Mouse (Mus musculus) layer of hippocampus, adult 6 months (tissue): Measurements from ENCODE around the gene Gm12845. TPM values are rescaled to one million over a fixed set of nuclear protein-coding genes. Genes with fewer than 3 reads are reported as not detected.

Experiments used
- long read RNA-seq, 2 experiments: library from polyadenylated mRNA; unstranded; transcript quantifications; one replicate each; pipeline ENCODE4 v2.0.0; 2019 to 2020
- polyA plus RNA-seq: library from polyadenylated mRNA; unstranded; fragments of <200 nt; fragmentation: Nextera tagmentation; gene quantifications from 2 replicates; pipeline ENCODE4 v1.2.3, GENCODE M21; 2021

Gene Gm12845
- polyA plus RNA-seq, result not detected in 2 replicates
- long read RNA-seq, experiment 1, result 0 reads
- long read RNA-seq, experiment 2, result 0 reads

GRCm38 (mm10) chr4:117724112-117724511 lies at the start of gene Gm12845:
TSS of gene Gm12845 (plus strand) at chr4:117724412.

DNA sequence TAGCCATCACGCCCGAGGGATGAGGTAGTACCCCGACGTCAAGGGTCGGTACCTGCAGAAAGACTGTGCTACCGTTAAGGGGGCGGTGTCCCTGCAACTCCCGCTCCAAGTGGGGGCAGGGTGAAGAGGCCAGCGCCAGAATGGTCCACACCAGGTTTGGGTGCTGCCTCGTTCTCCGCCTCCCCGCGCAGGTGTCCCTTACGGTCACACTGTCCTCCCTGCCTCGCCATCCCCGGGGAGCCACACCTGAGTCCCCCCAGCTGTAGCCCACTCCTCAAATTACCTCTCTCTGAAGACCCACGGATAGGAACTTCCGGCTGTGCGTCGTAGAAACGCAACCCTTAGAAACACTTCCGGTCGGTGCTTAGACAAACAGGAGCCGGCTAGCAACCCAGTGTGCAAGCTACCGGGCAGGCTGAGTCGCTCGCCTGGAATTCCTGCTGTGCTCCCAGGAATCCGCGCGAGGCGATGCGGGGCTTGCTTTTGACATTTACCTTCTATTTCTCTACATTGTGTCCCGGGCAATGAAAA lies 42.2 kb upstream of the Gm12845 start, which contains the start of gene Dmap1:
Dmap1 (minus strand) TSS at position 343 of the 531 bp plus-strand sequence.

DNA sequence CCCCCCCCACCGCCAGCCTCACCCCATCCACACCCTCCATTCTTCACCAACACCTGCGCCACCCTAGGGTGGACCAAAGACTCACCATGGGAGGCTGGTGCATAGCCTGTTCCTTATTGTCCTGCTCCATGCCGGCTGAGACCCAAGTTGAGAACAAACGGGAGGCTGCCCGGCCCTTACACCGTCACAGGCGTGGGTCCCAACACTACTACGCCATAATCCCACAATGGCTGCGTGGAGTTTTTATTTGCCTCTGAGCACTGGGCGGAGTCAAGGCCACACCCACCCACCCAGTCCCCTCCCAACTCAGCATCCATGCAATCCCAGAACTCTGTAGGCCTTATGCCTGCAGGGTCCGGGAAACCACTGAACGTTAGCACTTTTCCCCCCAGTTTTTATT lies 41.2 kb downstream of the Gm12845 start, which contains the start of gene Klf17:
Klf17 (minus strand) TSS at position 233 of the 400 bp plus-strand sequence.

Other genes with a start within 250 kb of the Gm12845 start
- gene Rnf220, start 227.4 kb upstream of the Gm12845 start, polyA plus RNA-seq, result 30.8 and 33.0 TPM in 2 replicates
- 165 and 173 TPM in 2 replicates for gene Eri3, start 174.0 kb upstream of the Gm12845 start, polyA plus RNA-seq
- gene Dmap1, start 42.1 kb upstream of the Gm12845 start, polyA plus RNA-seq, result 40.3 and 44.6 TPM in 2 replicates
- not detected in 2 replicates for gene Klf17, start 41.2 kb downstream of the Gm12845 start, polyA plus RNA-seq
- gene Slc6a9, start 110.1 kb downstream of the Gm12845 start, polyA plus RNA-seq, result 16.2 and 20.4 TPM in 2 replicates
- 0.46 and 1.5 TPM in 2 replicates for gene Ccdc24, start 148.1 kb downstream of the Gm12845 start, polyA plus RNA-seq
- 6.2 and 6.7 TPM in 2 replicates for gene B4galt2, start 159.1 kb downstream of the Gm12845 start, polyA plus RNA-seq
- gene Atp6v0b, start 162.9 kb downstream of the Gm12845 start, polyA plus RNA-seq, result 864 and 877 TPM in 2 replicates
- 7.7 TPM in 2 replicates for gene Dph2, start 167.6 kb downstream of the Gm12845 start, polyA plus RNA-seq
- 37.2 and 40.7 TPM in 2 replicates for gene Ipo13, start 190.6 kb downstream of the Gm12845 start, polyA plus RNA-seq
- gene Artn, start 205.4 kb downstream of the Gm12845 start, polyA plus RNA-seq, result 0.55 and 0.59 TPM in 2 replicates